Mouse (Mus musculus) lung, postnatal 25 days (tissue): Measurements from ENCODE around the gene C8a.

ENCODE experiments used
- DNase-seq: peaks from one replicate; pipeline ENCODE4 v3.0.0; 2022; ENCODE audit warnings: low spot score

The C8a gene

GRCm38 (mm10) chr4:104876323-104876722 lies at the start of gene C8a:
TSS of gene C8a (minus strand) at chr4:104876398.
- DNase-seq, result no peak

- no peak for DNase-seq
Observed at GRCm38 (mm10) chr4:104925383-104925782, 49.2 kb upstream of the C8a start.

- no peak for DNase-seq
Observed at GRCm38 (mm10) chr4:104918017-104918416, 41.8 kb upstream of the C8a start.

GRCm38 (mm10) chr4:104914711-104915247 lies 38.6 kb upstream of the C8a start:
- DNase-seq, result no peak

- DNase-seq, result peak; percentile 12
Observed at GRCm38 (mm10) chr4:104913291-104914129, 37.3 kb upstream of the C8a start, which contains the start of gene Fyb2. TSS of gene Fyb2 (plus strand) at chr4:104913456.

- DNase-seq, result peak; percentile 55
Observed at GRCm38 (mm10) chr4:104911685-104912084, 35.5 kb upstream of the C8a start.

GRCm38 (mm10) chr4:104905049-104905448 lies 28.9 kb upstream of the C8a start:
- no peak for DNase-seq

GRCm38 (mm10) chr4:104902836-104903235 lies 26.6 kb upstream of the C8a start:
- DNase-seq, result no peak

- peak; percentile 29 for DNase-seq
Observed at GRCm38 (mm10) chr4:104894004-104894734, 18.0 kb upstream of the C8a start.

GRCm38 (mm10) chr4:104893588-104893987 lies 17.4 kb upstream of the C8a start:
- DNase-seq, result no peak

GRCm38 (mm10) chr4:104891708-104892107 lies 15.5 kb upstream of the C8a start:
- no peak for DNase-seq

- DNase-seq, result peak; percentile 14
Observed at GRCm38 (mm10) chr4:104888499-104889262, 12.5 kb upstream of the C8a start.

- DNase-seq, result no peak
Observed at GRCm38 (mm10) chr4:104887486-104887885, 11.3 kb upstream of the C8a start.

GRCm38 (mm10) chr4:104875832-104876231 lies 366 bp downstream of the C8a start:
- no peak for DNase-seq

- DNase-seq, result no peak
Observed at GRCm38 (mm10) chr4:104870196-104870595, 6.0 kb downstream of the C8a start.

GRCm38 (mm10) chr4:104869581-104869980 lies 6.6 kb downstream of the C8a start:
- DNase-seq, result no peak

- no peak for DNase-seq
Observed at GRCm38 (mm10) chr4:104864397-104864796, 11.8 kb downstream of the C8a start.

GRCm38 (mm10) chr4:104861241-104861640 lies 15.0 kb downstream of the C8a start:
- no peak for DNase-seq

GRCm38 (mm10) chr4:104857823-104858222 lies 18.4 kb downstream of the C8a start:
- DNase-seq, result no peak

GRCm38 (mm10) chr4:104857029-104857428 lies 19.2 kb downstream of the C8a start, which contains the start of gene Gm17662:
TSS of gene Gm17662 (plus strand) at chr4:104857329.
- DNase-seq, result no peak

GRCm38 (mm10) chr4:104855216-104855615 lies 21.0 kb downstream of the C8a start:
- no peak for DNase-seq

- DNase-seq, result no peak
Observed at GRCm38 (mm10) chr4:104843546-104843945, 32.7 kb downstream of the C8a start.
